Mouse (Mus musculus): ENCODE measurements around the gene Klrg1. TPM values are rescaled to one million over a fixed set of nuclear protein-coding genes. Genes with fewer than 3 reads are reported as not detected.

Gene Klrg1
- polyA plus RNA-seq, 1 experiment from 2014 or later, result not detected

- H3K9me3 ChIP-seq (ENCODE audit: control insufficient read depth, low read length), result no peaks in the 10 kb centered on the region
- peak overlapping the region; percentile 66 for H3K4me2 ChIP-seq (ENCODE audit: low read depth, low read length, severe bottlenecking)
- H3K36me3 ChIP-seq (ENCODE audit: control insufficient read depth, insufficient read depth, low read length), result no peaks in the 10 kb centered on the region
- H3K4me1 ChIP-seq (replicated peaks; ENCODE audit: control insufficient read depth, insufficient read depth, low read length), result no peaks in the 10 kb centered on the region
- peak overlapping the region; percentile 41 for H3K4me3 ChIP-seq (ENCODE audit: low read depth, low read length)
- no peaks in the 10 kb centered on the region for H3K27me3 ChIP-seq (ENCODE audit: control insufficient read depth, insufficient read depth, low read length)
- H3K9ac ChIP-seq (ENCODE audit: low read length), result peak overlapping the region; percentile 74
- ATAC-seq (replicated peaks; ENCODE audit: low FRiP score), result peak; percentile 45
- no peak overlapping the region for H3K27ac ChIP-seq (ENCODE audit: low read depth, low read length)
- DNase-seq (ENCODE audit: low spot score), result no peak
- WGBS, result 38% methylated on average over 3 of the region's 3 CpGs
Observed at GRCm38 (mm10) chr6:122296918-122297278, 14.2 kb upstream of the Klrg1 start.

- Histone ChIP-seq H3K9ac (ENCODE audit: low read length) (no peak overlapping the region), H3K36me3 (ENCODE audit: control insufficient read depth, insufficient read depth, low read length) (no peaks in the 10 kb centered on the region), H3K27me3 (ENCODE audit: control insufficient read depth, insufficient read depth, low read length) (no peaks in the 10 kb centered on the region), H3K4me1 (replicated peaks; ENCODE audit: control insufficient read depth, insufficient read depth, low read length) (no peaks in the 10 kb centered on the region), H3K27ac (ENCODE audit: low read depth, low read length) (no peak overlapping the region), H3K4me3 (ENCODE audit: low read depth, low read length) (no peak overlapping the region), H3K4me2 (ENCODE audit: low read depth, low read length, severe bottlenecking) (no peak overlapping the region), H3K9me3 (ENCODE audit: control insufficient read depth, low read length) (no peaks in the 10 kb centered on the region)
- ATAC-seq (replicated peaks; ENCODE audit: low FRiP score), result no peak
- 55% methylated on average over 9 of the region's 9 CpGs for WGBS
- no peak for DNase-seq (ENCODE audit: low spot score)
Observed at GRCm38 (mm10) chr6:122295242-122295641, 12.6 kb upstream of the Klrg1 start.

DNA sequence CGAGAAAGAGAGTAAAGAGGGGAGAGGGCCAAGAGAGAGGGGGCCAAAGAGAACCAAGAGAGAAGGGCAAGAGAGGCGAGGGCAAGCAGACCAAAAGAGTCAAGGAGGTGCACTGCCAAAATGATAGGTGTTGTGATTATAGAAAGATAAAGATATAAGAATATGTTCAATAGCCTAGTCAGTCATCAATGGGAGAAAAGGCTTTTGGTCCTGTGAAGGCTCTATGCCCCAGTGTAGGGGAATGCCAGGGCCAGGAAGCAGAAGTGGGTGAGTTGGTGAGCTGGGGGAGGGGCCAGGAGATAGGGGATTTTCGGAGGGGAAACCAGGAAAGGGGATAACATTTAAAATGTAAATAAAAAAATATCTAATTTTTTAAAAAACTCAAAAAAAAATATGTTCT is 11.6 kb upstream of the Klrg1 start:
- ATAC-seq (replicated peaks; ENCODE audit: low FRiP score) (no peak), DNase-seq (ENCODE audit: low spot score) (no peak)
- no peaks in the 10 kb centered on the region for H3K36me3 ChIP-seq (ENCODE audit: control insufficient read depth, insufficient read depth, low read length)
- H3K9ac ChIP-seq (ENCODE audit: low read length), result no peak overlapping the region
- H3K27me3 ChIP-seq (ENCODE audit: control insufficient read depth, insufficient read depth, low read length), result no peaks in the 10 kb centered on the region
- H3K9me3 ChIP-seq (ENCODE audit: control insufficient read depth, low read length), result no peaks in the 10 kb centered on the region
- H3K4me2 ChIP-seq (ENCODE audit: low read depth, low read length, severe bottlenecking), result no peak overlapping the region
- H3K27ac ChIP-seq (ENCODE audit: low read depth, low read length), result no peak overlapping the region
- H3K4me1 ChIP-seq (replicated peaks; ENCODE audit: control insufficient read depth, insufficient read depth, low read length), result no peaks in the 10 kb centered on the region
- H3K4me3 ChIP-seq (ENCODE audit: low read depth, low read length), result no peak overlapping the region
- whole genome bisulfite sequencing, result 71% methylated on average over 3 of the region's 3 CpGs

DNA sequence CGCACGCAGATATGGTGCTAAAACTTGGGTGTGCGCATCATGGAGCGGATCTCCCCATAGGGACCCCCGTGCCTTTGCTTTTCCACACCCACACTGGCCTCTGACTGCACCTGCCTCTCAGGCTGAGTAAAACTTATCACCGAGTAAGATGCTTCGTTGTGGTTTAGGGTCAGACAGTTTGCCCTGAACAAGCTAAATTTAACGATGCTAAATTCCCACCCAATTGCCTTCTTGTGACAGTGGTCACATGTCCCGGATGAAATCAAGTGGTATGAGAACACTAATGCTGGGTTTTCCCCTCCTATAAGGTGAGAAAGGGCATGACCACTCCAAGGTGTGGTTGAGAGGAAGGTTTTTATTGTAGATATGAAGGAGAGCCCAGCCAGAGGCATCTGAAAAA is 11.1 kb upstream of the Klrg1 start:
- 87% methylated on average over 9 of the region's 9 CpGs for WGBS
- no peak overlapping the region for H3K4me2 ChIP-seq (ENCODE audit: low read depth, low read length, severe bottlenecking)
- H3K9me3 ChIP-seq (ENCODE audit: control insufficient read depth, low read length), result no peaks in the 10 kb centered on the region
- H3K27me3 ChIP-seq (ENCODE audit: control insufficient read depth, insufficient read depth, low read length), result no peaks in the 10 kb centered on the region
- H3K9ac ChIP-seq (ENCODE audit: low read length), result no peak overlapping the region
- no peaks in the 10 kb centered on the region for H3K4me1 ChIP-seq (replicated peaks; ENCODE audit: control insufficient read depth, insufficient read depth, low read length)
- H3K36me3 ChIP-seq (ENCODE audit: control insufficient read depth, insufficient read depth, low read length), result no peaks in the 10 kb centered on the region
- DNase-seq (ENCODE audit: low spot score) (no peak), ATAC-seq (replicated peaks; ENCODE audit: low FRiP score) (no peak)
- no peak overlapping the region for H3K27ac ChIP-seq (ENCODE audit: low read depth, low read length)
- no peak overlapping the region for H3K4me3 ChIP-seq (ENCODE audit: low read depth, low read length)

GRCm38 (mm10) chr6:122293121-122293520 is 10.4 kb upstream of the Klrg1 start:
- no peak overlapping the region for H3K9ac ChIP-seq (ENCODE audit: low read length)
- no peak for DNase-seq (ENCODE audit: low spot score)
- no peak overlapping the region for H3K27ac ChIP-seq (ENCODE audit: low read depth, low read length)
- no peak for ATAC-seq (replicated peaks; ENCODE audit: low FRiP score)
- 91% methylated on average over 8 of the region's 8 CpGs for WGBS
- H3K27me3 ChIP-seq (ENCODE audit: control insufficient read depth, insufficient read depth, low read length), result no peaks in the 10 kb centered on the region
- no peaks in the 10 kb centered on the region for H3K36me3 ChIP-seq (ENCODE audit: control insufficient read depth, insufficient read depth, low read length)
- no peaks in the 10 kb centered on the region for H3K4me1 ChIP-seq (replicated peaks; ENCODE audit: control insufficient read depth, insufficient read depth, low read length)
- H3K4me3 ChIP-seq (ENCODE audit: low read depth, low read length), result no peak overlapping the region
- H3K4me2 ChIP-seq (ENCODE audit: low read depth, low read length, severe bottlenecking), result no peak overlapping the region
- H3K9me3 ChIP-seq (ENCODE audit: control insufficient read depth, low read length), result no peaks in the 10 kb centered on the region

GRCm38 (mm10) chr6:122292184-122292583 is 9.5 kb upstream of the Klrg1 start:
- Histone ChIP-seq H3K9me3 (ENCODE audit: control insufficient read depth, low read length) (no peaks in the 10 kb centered on the region), H3K9ac (ENCODE audit: low read length) (no peak overlapping the region), H3K4me2 (ENCODE audit: low read depth, low read length, severe bottlenecking) (no peak overlapping the region), H3K4me3 (ENCODE audit: low read depth, low read length) (no peak overlapping the region), H3K4me1 (replicated peaks; ENCODE audit: control insufficient read depth, insufficient read depth, low read length) (no peaks in the 10 kb centered on the region), H3K27me3 (ENCODE audit: control insufficient read depth, insufficient read depth, low read length) (no peaks in the 10 kb centered on the region), H3K36me3 (ENCODE audit: control insufficient read depth, insufficient read depth, low read length) (no peaks in the 10 kb centered on the region), H3K27ac (ENCODE audit: low read depth, low read length) (no peak overlapping the region)
- 64% methylated on average over 2 of the region's 2 CpGs for WGBS
- ATAC-seq (replicated peaks; ENCODE audit: low FRiP score), result no peak
- DNase-seq (ENCODE audit: low spot score), result no peak

DNA sequence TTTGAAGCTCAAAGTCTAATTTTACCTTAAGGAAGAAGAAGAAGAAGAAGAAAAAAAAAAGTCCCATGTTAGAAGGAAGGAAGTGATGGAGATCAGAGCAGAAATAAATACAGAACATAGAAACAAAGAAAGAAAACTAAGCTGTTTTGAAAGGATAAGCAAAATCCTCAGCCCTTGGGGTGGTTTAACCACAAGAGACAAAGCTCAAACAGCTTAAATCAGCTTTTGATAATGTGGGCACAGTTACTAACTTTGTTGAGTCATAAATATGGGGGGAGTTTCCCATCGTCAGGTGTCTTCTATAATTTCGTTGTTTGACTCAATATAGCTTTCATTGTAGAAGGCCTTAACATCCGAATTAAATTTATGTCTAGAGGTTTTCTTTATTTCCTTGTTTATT is 9.1 kb upstream of the Klrg1 start:
- Histone ChIP-seq H3K9me3 (ENCODE audit: control insufficient read depth, low read length) (no peaks in the 10 kb centered on the region), H3K36me3 (ENCODE audit: control insufficient read depth, insufficient read depth, low read length) (no peaks in the 10 kb centered on the region), H3K4me1 (replicated peaks; ENCODE audit: control insufficient read depth, insufficient read depth, low read length) (no peaks in the 10 kb centered on the region), H3K27me3 (ENCODE audit: control insufficient read depth, insufficient read depth, low read length) (no peaks in the 10 kb centered on the region), H3K4me3 (ENCODE audit: low read depth, low read length) (no peak overlapping the region), H3K9ac (ENCODE audit: low read length) (no peak overlapping the region), H3K27ac (ENCODE audit: low read depth, low read length) (no peak overlapping the region), H3K4me2 (ENCODE audit: low read depth, low read length, severe bottlenecking) (no peak overlapping the region)
- whole genome bisulfite sequencing, result 87% methylated on average over 3 of the region's 3 CpGs
- no peak for DNase-seq (ENCODE audit: low spot score)
- no peak for ATAC-seq (replicated peaks; ENCODE audit: low FRiP score)

DNA sequence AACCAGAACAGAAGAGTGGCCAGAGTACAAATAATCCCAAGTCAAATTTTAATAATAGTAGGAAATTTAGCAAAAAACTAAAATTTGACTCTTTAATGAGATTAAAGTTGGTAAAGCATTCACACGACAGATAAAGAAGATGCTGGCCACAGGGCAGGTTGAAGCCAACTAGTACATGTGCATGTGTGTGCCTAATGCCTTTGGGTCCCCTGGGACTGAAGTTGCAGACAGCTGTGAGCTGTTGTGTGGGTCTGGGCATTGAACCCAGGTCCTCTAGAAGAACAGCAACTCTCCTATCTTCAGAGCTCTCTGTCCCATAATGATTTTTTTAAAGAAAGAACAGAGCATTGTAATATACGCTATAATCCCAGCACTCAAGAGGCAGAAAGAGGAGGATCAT is 8.6 kb upstream of the Klrg1 start:
- ATAC-seq (replicated peaks; ENCODE audit: low FRiP score) (no peak), DNase-seq (ENCODE audit: low spot score) (no peak)
- Histone ChIP-seq H3K9ac (ENCODE audit: low read length) (no peak overlapping the region), H3K36me3 (ENCODE audit: control insufficient read depth, insufficient read depth, low read length) (no peaks in the 10 kb centered on the region), H3K4me3 (ENCODE audit: low read depth, low read length) (no peak overlapping the region), H3K27ac (ENCODE audit: low read depth, low read length) (no peak overlapping the region), H3K4me1 (replicated peaks; ENCODE audit: control insufficient read depth, insufficient read depth, low read length) (no peaks in the 10 kb centered on the region), H3K4me2 (ENCODE audit: low read depth, low read length, severe bottlenecking) (no peak overlapping the region), H3K27me3 (ENCODE audit: control insufficient read depth, insufficient read depth, low read length) (no peaks in the 10 kb centered on the region), H3K9me3 (ENCODE audit: control insufficient read depth, low read length) (no peaks in the 10 kb centered on the region)
- WGBS, result 78% methylated on average over 2 of the region's 2 CpGs

GRCm38 (mm10) chr6:122290253-122290652 is 7.6 kb upstream of the Klrg1 start:
- no peak overlapping the region for H3K4me3 ChIP-seq (ENCODE audit: low read depth, low read length)
- no peaks in the 10 kb centered on the region for H3K27me3 ChIP-seq (ENCODE audit: control insufficient read depth, insufficient read depth, low read length)
- no peaks in the 10 kb centered on the region for H3K36me3 ChIP-seq (ENCODE audit: control insufficient read depth, insufficient read depth, low read length)
- no peak for ATAC-seq (replicated peaks; ENCODE audit: low FRiP score)
- H3K27ac ChIP-seq (ENCODE audit: low read depth, low read length), result no peak overlapping the region
- no peak overlapping the region for H3K9ac ChIP-seq (ENCODE audit: low read length)
- H3K4me2 ChIP-seq (ENCODE audit: low read depth, low read length, severe bottlenecking), result no peak overlapping the region
- DNase-seq (ENCODE audit: low spot score), result no peak
- no peaks in the 10 kb centered on the region for H3K9me3 ChIP-seq (ENCODE audit: control insufficient read depth, low read length)
- H3K4me1 ChIP-seq (replicated peaks; ENCODE audit: control insufficient read depth, insufficient read depth, low read length), result no peaks in the 10 kb centered on the region
- 62% methylated on average over 3 of the region's 3 CpGs for WGBS

Measured in forebrain, embryonic 11.5 days (tissue).